Mouse (Mus musculus) neural tube, embryonic 14.5 days (tissue): Measurements from ENCODE around the gene Olfr851. TPM values are rescaled to one million over a fixed set of nuclear protein-coding genes. Genes with fewer than 3 reads are reported as not detected.

Source experiments
- ATAC-seq: fragments of 200-750 bp; cut with Nextera tagmentation; 2 replicates; pipeline ENCODE4 v1.8.0; 2017; ENCODE audit warnings: low read depth, mild to moderate bottlenecking, moderate TSS enrichment, moderate library complexity
- H3K27ac ChIP-seq: fragments of 300-500 bp; sonication (generic); 2 replicates; pipeline ENCODE4 v1.5.1; 2014; ENCODE audit warnings: low read depth, mild to moderate bottlenecking, control low read depth, low read length, moderate library complexity, mixed read lengths
- H3K27me3 ChIP-seq: fragments of 300-500 bp; sonication (generic); 2 replicates; pipeline ENCODE4 v1.6.1; 2014; ENCODE audit warnings: low read length; ENCODE audit not compliant: control insufficient read depth, insufficient read depth
- H3K36me3 ChIP-seq: fragments of 300-500 bp; sonication (generic); 2 replicates; pipeline ENCODE4 v1.6.1; 2014; ENCODE audit warnings: low read length, mixed read lengths; ENCODE audit not compliant: control insufficient read depth, insufficient read depth
- H3K4me1 ChIP-seq: fragments of 300-500 bp; sonication (generic); 2 replicates; pipeline ENCODE4 v1.6.1; 2014; ENCODE audit warnings: low read length; ENCODE audit not compliant: control insufficient read depth, insufficient read depth
- H3K4me2 ChIP-seq: fragments of 300-500 bp; sonication (generic); 2 replicates; pipeline ENCODE4 v1.6.1; 2014; ENCODE audit warnings: mild to moderate bottlenecking, low read depth, low read length, control low read depth
- H3K4me3 ChIP-seq: fragments of 300-500 bp; sonication (generic); 2 replicates; pipeline ENCODE4 v1.5.1; 2014; ENCODE audit warnings: low read depth, low read length, control low read depth, mixed read lengths
- H3K9ac ChIP-seq: fragments of 300-500 bp; sonication (generic); replicated peaks from 2 replicates; pipeline ENCODE4 v1.6.1; 2014; ENCODE audit warnings: low read depth, mild to moderate bottlenecking, control low read depth, low read length, mixed read lengths
- H3K9me3 ChIP-seq: fragments of 300-500 bp; sonication (generic); 2 replicates; pipeline ENCODE4 v1.6.1; 2016; ENCODE audit warnings: low read length; ENCODE audit not compliant: control insufficient read depth
- WGBS: fragments of 180-500 bp; shearing (Covaris S2); extraction: QIAGEN DNeasy Blood & Tissue Kit; methylation state at CpG from one replicate; pipeline ENCODE4 v1.1.7; 2014; 5-methylcytosine and 5-hydroxymethylcytosine counted together
- polyA plus RNA-seq: library from polyadenylated mRNA; unstranded; fragments of >200 nt; fragmentation: Nextera tagmentation; extraction: Ambion mirVana; gene quantifications from 2 replicates; pipeline ENCODE4 v1.2.1, GENCODE M21; 2014

The Olfr851 gene
- not detected in 2 replicates for polyA plus RNA-seq

DNA sequence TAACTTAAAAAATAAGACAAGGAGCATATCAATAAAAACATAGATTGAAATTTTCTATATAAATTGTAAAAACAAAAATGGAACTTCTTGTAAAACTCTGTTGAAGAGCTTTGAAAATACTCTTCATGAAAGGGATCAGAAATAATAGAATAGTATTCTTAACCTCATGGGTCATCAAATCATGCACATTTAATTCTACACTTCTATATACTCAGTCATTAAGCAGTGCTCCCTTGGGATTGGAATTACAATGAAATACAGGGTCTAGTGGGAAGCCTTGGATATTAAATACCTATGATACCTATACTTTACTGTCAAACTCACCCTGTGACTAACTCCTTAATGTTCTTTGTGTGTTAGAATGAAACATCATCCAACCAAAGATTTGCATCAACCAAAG lies at the start of gene Olfr851:
Gene Olfr851 (plus strand): TSS at position 301 of the 400 bp plus-strand sequence.
- H3K36me3 ChIP-seq: no peaks in the 10 kb centered on the region
- H3K9me3 ChIP-seq: no peaks in the 10 kb centered on the region
- no peak within 1 kb of the TSS for H3K27ac ChIP-seq
- H3K27me3 ChIP-seq: no peaks in the 10 kb centered on the region
- no peak within 1 kb of the TSS for H3K9ac ChIP-seq
- no peak for ATAC-seq
- no peaks in the 10 kb centered on the region for H3K4me1 ChIP-seq
- no peak within 1 kb of the TSS for H3K4me3 ChIP-seq
- no peak within 1 kb of the TSS for H3K4me2 ChIP-seq

DNA sequence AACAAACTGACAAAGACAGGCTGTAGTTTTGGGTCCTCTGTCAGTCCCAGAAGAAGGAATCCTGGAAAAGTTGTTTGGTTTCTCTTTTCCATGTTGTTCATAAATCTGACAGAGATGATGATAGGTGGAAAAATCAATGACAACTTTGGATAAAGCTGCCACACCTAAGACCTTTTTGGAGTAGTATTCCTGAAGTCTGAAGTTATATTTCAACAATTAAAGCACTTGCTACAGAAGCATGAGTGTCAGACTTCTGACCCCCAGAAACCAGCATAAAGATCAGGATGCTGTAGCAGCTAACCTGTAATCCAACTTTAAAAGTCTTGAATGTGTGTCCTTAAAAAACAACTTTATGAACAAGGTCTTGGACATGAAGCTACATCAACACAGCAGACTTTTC lies 14.9 kb upstream of the Olfr851 start, which contains the start of gene Olfr850:
Gene Olfr850 (minus strand): TSS at position 101 of the 400 bp plus-strand sequence.
- no peaks in the 10 kb centered on the region for H3K27me3 ChIP-seq
- H3K9me3 ChIP-seq: no peaks in the 10 kb centered on the region
- no peaks in the 10 kb centered on the region for H3K4me1 ChIP-seq
- no peaks in the 10 kb centered on the region for H3K36me3 ChIP-seq
- no peak within 1 kb of the TSS for H3K4me2 ChIP-seq
- H3K4me3 ChIP-seq: no peak within 1 kb of the TSS
- ATAC-seq: no peak
- no peak within 1 kb of the TSS for H3K9ac ChIP-seq
- no peak within 1 kb of the TSS for H3K27ac ChIP-seq

DNA sequence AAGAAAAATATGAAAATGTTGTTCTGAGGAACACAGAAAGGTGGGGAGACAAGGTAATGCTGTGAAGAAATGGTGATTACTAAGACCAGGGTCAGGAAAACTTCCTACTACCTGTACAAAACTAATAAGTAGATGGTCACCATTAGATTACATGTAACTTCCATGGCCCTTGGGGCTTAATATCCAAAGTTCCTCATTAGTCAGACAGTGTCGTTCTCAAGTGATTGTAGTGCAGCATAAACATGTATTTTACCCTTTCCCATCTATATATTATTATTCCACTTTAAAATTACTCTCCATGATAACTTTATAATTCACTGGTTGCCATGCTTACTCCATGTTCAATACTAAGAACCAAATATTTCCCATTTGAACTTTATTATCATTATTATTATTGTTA lies 47.9 kb downstream of the Olfr851 start, which contains the start of gene Olfr853:
Gene Olfr853 (minus strand): TSS at position 101 of the 400 bp plus-strand sequence.
- H3K4me1 ChIP-seq: no peaks in the 10 kb centered on the region
- no peak within 1 kb of the TSS for H3K9ac ChIP-seq
- H3K36me3 ChIP-seq: no peaks in the 10 kb centered on the region
- H3K27ac ChIP-seq: no peak within 1 kb of the TSS
- H3K27me3 ChIP-seq: no peaks in the 10 kb centered on the region
- H3K9me3 ChIP-seq: no peaks in the 10 kb centered on the region
- no peak for ATAC-seq
- H3K4me2 ChIP-seq: no peak within 1 kb of the TSS
- no peak within 1 kb of the TSS for H3K4me3 ChIP-seq
- 83% methylated on average over 1 of the region's 1 CpGs for WGBS

Other genes starting within 250 kb of the Olfr851 start
- not detected in 2 replicates for gene Olfr843, start 241.3 kb upstream of the Olfr851 start, polyA plus RNA-seq
- gene Olfr844, start 176.9 kb upstream of the Olfr851 start, polyA plus RNA-seq: not detected in 2 replicates
- not detected in 2 replicates for gene Olfr845, start 156.8 kb upstream of the Olfr851 start, polyA plus RNA-seq
- not detected in 2 replicates for gene Olfr846, start 129.3 kb upstream of the Olfr851 start, polyA plus RNA-seq
- gene Olfr847, start 114.6 kb upstream of the Olfr851 start, polyA plus RNA-seq: not detected in 2 replicates
- not detected in 2 replicates for gene Olfr849, start 53.0 kb upstream of the Olfr851 start, polyA plus RNA-seq
- not detected in 2 replicates for gene Olfr850, start 15.0 kb upstream of the Olfr851 start, polyA plus RNA-seq
- gene Olfr853, start 47.8 kb downstream of the Olfr851 start, polyA plus RNA-seq: not detected in 2 replicates
- gene Olfr854, start 74.1 kb downstream of the Olfr851 start, polyA plus RNA-seq: not detected in 2 replicates
- gene Olfr855, start 89.3 kb downstream of the Olfr851 start, polyA plus RNA-seq: not detected in 2 replicates
- gene Zfp317, start 128.8 kb downstream of the Olfr851 start, polyA plus RNA-seq: 37.6 and 41.8 TPM in 2 replicates
- not detected in 2 replicates for gene Olfr857, start 216.1 kb downstream of the Olfr851 start, polyA plus RNA-seq